Mouse (Mus musculus) kidney, embryonic 14.5 days (tissue): ENCODE measurements around the gene Isy1. TPM values are rescaled to one million over a fixed set of nuclear protein-coding genes. Genes with fewer than 3 reads are reported as not detected.
A peak's percentile ranks its signal among the peaks of the same experiment; 100 is the strongest.

ENCODE experiments used
- ATAC-seq: fragments of 200-750 bp; cut with Nextera tagmentation; 2 replicates; pipeline ENCODE4 v1.8.0; 2017; ENCODE audit warnings: moderate number of reproducible peaks, mild to moderate bottlenecking, moderate TSS enrichment, moderate library complexity; ENCODE audit not compliant: low FRiP score, low TSS enrichment
- H3K27ac ChIP-seq: fragments of 300-500 bp; sonication (generic); 2 replicates; pipeline ENCODE4 v1.5.1; 2014; ENCODE audit warnings: low read depth, mild to moderate bottlenecking, low read length, moderate library complexity, mixed read lengths
- H3K27me3 ChIP-seq: fragments of 300-500 bp; sonication (generic); 2 replicates; pipeline ENCODE4 v1.6.1; 2014; ENCODE audit warnings: mild to moderate bottlenecking, low read length; ENCODE audit not compliant: control insufficient read depth, insufficient read depth
- H3K36me3 ChIP-seq: fragments of 300-500 bp; sonication (generic); 2 replicates; pipeline ENCODE4 v1.6.1; 2014; ENCODE audit warnings: low read length, mixed read lengths; ENCODE audit not compliant: control insufficient read depth, insufficient read depth
- H3K4me1 ChIP-seq: fragments of 300-500 bp; sonication (generic); 2 replicates; pipeline ENCODE4 v1.6.1; 2014; ENCODE audit warnings: low read length, mixed read lengths; ENCODE audit not compliant: control insufficient read depth, insufficient read depth
- H3K4me2 ChIP-seq: fragments of 300-500 bp; sonication (generic); replicated peaks from 2 replicates; pipeline ENCODE4 v1.6.1; 2014; ENCODE audit warnings: low read depth, mild to moderate bottlenecking, low read length
- H3K4me3 ChIP-seq: fragments of 300-500 bp; sonication (generic); 2 replicates; pipeline ENCODE4 v1.5.1; 2014; ENCODE audit warnings: mild to moderate bottlenecking, low read length
- H3K9ac ChIP-seq: fragments of 300-500 bp; sonication (generic); 2 replicates; pipeline ENCODE4 v1.6.1; 2014; ENCODE audit warnings: low read depth, mild to moderate bottlenecking, low read length, moderate library complexity
- H3K9me3 ChIP-seq: fragments of 300-500 bp; sonication (generic); 2 replicates; pipeline ENCODE4 v1.6.1; 2016; ENCODE audit warnings: low read length; ENCODE audit not compliant: control insufficient read depth
- WGBS: fragments of 180-500 bp; shearing (Covaris S2); extraction: QIAGEN DNeasy Blood & Tissue Kit; methylation state at CpG from one replicate; pipeline ENCODE4 v1.1.7; 2014; 5-methylcytosine and 5-hydroxymethylcytosine counted together
- polyA plus RNA-seq: library from polyadenylated mRNA; unstranded; fragments of >200 nt; fragmentation: Nextera tagmentation; extraction: Ambion mirVana; gene quantifications from 2 replicates; pipeline ENCODE4 v1.2.1, GENCODE M21; 2014

The Isy1 gene
- polyA plus RNA-seq, 1 experiment from 2014 or later = 63.5 TPM

GRCm38 (mm10) chr6:87779174-87780165 is 59.1 kb downstream of the Isy1 start:
- H3K4me3 ChIP-seq = no peak overlapping the region
- H3K9ac ChIP-seq = no peak overlapping the region
- ATAC-seq = peak; percentile 57; the same call in 1 of the 2 replicates
- H3K27me3 ChIP-seq = no peaks in the 10 kb centered on the region
- H3K4me1 ChIP-seq = no peaks in the 10 kb centered on the region
- no peaks in the 10 kb centered on the region for H3K9me3 ChIP-seq
- WGBS = 83% methylated on average over 11 of the region's 11 CpGs
- H3K4me2 ChIP-seq = no peak overlapping the region
- H3K27ac ChIP-seq = no peak overlapping the region
- H3K36me3 ChIP-seq = no peaks in the 10 kb centered on the region

- H3K4me1 ChIP-seq = no peaks in the 10 kb centered on the region
- ATAC-seq = peak; percentile 6; the same call in 1 of the 2 replicates
Measured at GRCm38 (mm10) chr6:87778294-87779173, 60.1 kb downstream of the Isy1 start.

GRCm38 (mm10) chr6:87777842-87778241 is 60.8 kb downstream of the Isy1 start, which contains the start of gene Gp9:
Gene Gp9, plus strand, starts transcription at chr6:87778072.
- no peaks in the 10 kb centered on the region for H3K36me3 ChIP-seq
- no peaks in the 10 kb centered on the region for H3K9me3 ChIP-seq
- H3K4me1 ChIP-seq = no peaks in the 10 kb centered on the region
- no peak within 1 kb of the TSS for H3K4me3 ChIP-seq
- no peak within 1 kb of the TSS for H3K4me2 ChIP-seq
- no peaks in the 10 kb centered on the region for H3K27me3 ChIP-seq
- WGBS = 77% methylated on average over 2 of the region's 2 CpGs
- no peak for ATAC-seq
- no peak within 1 kb of the TSS for H3K27ac ChIP-seq
- no peak within 1 kb of the TSS for H3K9ac ChIP-seq

More at GRCm38 (mm10) chr6:87778294-87779173, 60.1 kb downstream of the Isy1 start:
- 69% methylated on average over 11 of the region's 11 CpGs for WGBS
- Histone ChIP-seq H3K36me3 (no peaks in the 10 kb centered on the region), H3K9ac (no peak overlapping the region), H3K27me3 (no peaks in the 10 kb centered on the region), H3K27ac (no peak overlapping the region), H3K4me2 (no peak overlapping the region), H3K9me3 (no peaks in the 10 kb centered on the region), H3K4me3 (no peak overlapping the region)

- H3K27ac ChIP-seq = no peak overlapping the region
- no peak overlapping the region for H3K4me3 ChIP-seq
- no peaks in the 10 kb centered on the region for H3K4me1 ChIP-seq
- ATAC-seq = no peak
- no peaks in the 10 kb centered on the region for H3K27me3 ChIP-seq
- H3K4me2 ChIP-seq = no peak overlapping the region
- 69% methylated on average over 1 of the region's 1 CpGs for WGBS
- no peaks in the 10 kb centered on the region for H3K9me3 ChIP-seq
- no peak overlapping the region for H3K9ac ChIP-seq
- H3K36me3 ChIP-seq = no peaks in the 10 kb centered on the region
Measured at GRCm38 (mm10) chr6:87776663-87777062, 61.9 kb downstream of the Isy1 start.

- Histone ChIP-seq H3K4me3 (no peak overlapping the region), H3K9ac (no peak overlapping the region), H3K36me3 (no peaks in the 10 kb centered on the region), H3K4me2 (no peak overlapping the region), H3K27me3 (no peaks in the 10 kb centered on the region), H3K4me1 (no peaks in the 10 kb centered on the region), H3K9me3 (no peaks in the 10 kb centered on the region), H3K27ac (no peak overlapping the region)
- WGBS = 81% methylated on average over 3 of the region's 3 CpGs
- no peak for ATAC-seq
Measured at GRCm38 (mm10) chr6:87775588-87776245, 62.9 kb downstream of the Isy1 start.

GRCm38 (mm10) chr6:87774909-87775308 is 63.7 kb downstream of the Isy1 start:
- H3K4me3 ChIP-seq = no peak overlapping the region
- no peak overlapping the region for H3K9ac ChIP-seq
- H3K27me3 ChIP-seq = no peaks in the 10 kb centered on the region
- H3K36me3 ChIP-seq = no peaks in the 10 kb centered on the region
- no peak overlapping the region for H3K27ac ChIP-seq
- no peak overlapping the region for H3K4me2 ChIP-seq
- H3K9me3 ChIP-seq = no peaks in the 10 kb centered on the region
- ATAC-seq = no peak
- WGBS = 81% methylated on average over 9 of the region's 9 CpGs
- no peaks in the 10 kb centered on the region for H3K4me1 ChIP-seq

- ATAC-seq = no peak
- H3K4me2 ChIP-seq = no peak overlapping the region
- no peak overlapping the region for H3K4me3 ChIP-seq
- 50% methylated on average over 1 of the region's 1 CpGs for WGBS
- no peak overlapping the region for H3K9ac ChIP-seq
- H3K4me1 ChIP-seq = no peaks in the 10 kb centered on the region
- no peak overlapping the region for H3K27ac ChIP-seq
- H3K27me3 ChIP-seq = no peaks in the 10 kb centered on the region
- H3K36me3 ChIP-seq = no peaks in the 10 kb centered on the region
- H3K9me3 ChIP-seq = no peaks in the 10 kb centered on the region
Measured at GRCm38 (mm10) chr6:87774466-87774865, 64.1 kb downstream of the Isy1 start.

- no peak overlapping the region for H3K27ac ChIP-seq
- no peaks in the 10 kb centered on the region for H3K36me3 ChIP-seq
- no peak overlapping the region for H3K4me2 ChIP-seq
- 55% methylated on average over 8 of the region's 8 CpGs for WGBS
- no peaks in the 10 kb centered on the region for H3K9me3 ChIP-seq
- no peak overlapping the region for H3K9ac ChIP-seq
- H3K4me3 ChIP-seq = no peak overlapping the region
- no peak for ATAC-seq
- H3K4me1 ChIP-seq = no peaks in the 10 kb centered on the region
- H3K27me3 ChIP-seq = no peaks in the 10 kb centered on the region
Measured at GRCm38 (mm10) chr6:87770626-87771025, 68.0 kb downstream of the Isy1 start.
